Mouse (Mus musculus) heart, adult 18-20 months (tissue): Measurements from ENCODE around the gene Dst. TPM values are rescaled to one million over a fixed set of nuclear protein-coding genes. Genes with fewer than 3 reads are reported as not detected.

Source experiments
- DNase-seq, 2 experiments: peaks; one replicate each; pipeline ENCODE4 v3.0.0; 2021 to 2022; ENCODE audit warnings: mixed read lengths in 1 of 2
- total RNA-seq, 2 experiments: library from RNA; stranded (reverse); gene quantifications; 2 replicates each; pipeline ENCODE4 v1.2.3; 2021

Dst gene
- total RNA-seq, 2 experiments from 2014 or later: 378 TPM

DNA sequence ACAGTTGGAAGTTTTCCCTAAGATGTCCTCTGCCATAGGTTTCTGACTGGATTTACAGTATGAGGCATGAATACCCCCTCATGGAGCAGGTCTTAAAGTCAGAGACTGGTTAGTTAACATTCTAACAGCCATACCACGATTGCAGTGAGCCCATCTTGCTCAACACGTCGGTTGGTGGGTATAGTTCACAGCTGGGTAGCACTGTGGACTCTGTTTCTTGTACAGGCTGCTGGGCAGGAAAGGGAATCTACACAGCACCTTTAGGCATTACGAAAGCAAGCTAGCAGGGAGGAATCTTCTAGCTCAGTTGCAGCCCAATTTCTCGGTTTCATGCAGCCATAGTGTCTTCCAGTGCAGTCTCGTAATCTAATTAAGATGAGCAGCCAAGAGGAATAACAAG is 69.8 kb downstream of the Dst start:
- no peak for DNase-seq

DNA sequence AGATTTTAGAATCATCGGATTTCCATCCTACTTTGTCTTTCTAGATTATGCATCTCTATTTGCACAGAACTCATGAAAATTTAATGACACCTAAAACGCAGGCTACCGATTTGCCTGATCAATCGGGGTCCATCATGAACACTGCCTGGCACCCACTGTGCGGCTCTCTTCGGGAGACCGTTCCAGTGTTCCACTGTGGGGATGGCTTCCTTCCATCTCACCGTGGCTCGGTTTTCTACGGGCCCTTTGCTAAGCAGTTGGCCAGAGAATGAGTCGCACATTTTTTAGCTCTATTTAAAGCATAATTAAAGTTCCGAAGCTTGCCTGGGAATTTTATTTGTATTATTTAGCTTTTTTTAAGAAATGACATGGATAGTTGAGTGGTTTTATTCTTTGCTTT is 72.4 kb downstream of the Dst start:
- no peak for DNase-seq

DNA sequence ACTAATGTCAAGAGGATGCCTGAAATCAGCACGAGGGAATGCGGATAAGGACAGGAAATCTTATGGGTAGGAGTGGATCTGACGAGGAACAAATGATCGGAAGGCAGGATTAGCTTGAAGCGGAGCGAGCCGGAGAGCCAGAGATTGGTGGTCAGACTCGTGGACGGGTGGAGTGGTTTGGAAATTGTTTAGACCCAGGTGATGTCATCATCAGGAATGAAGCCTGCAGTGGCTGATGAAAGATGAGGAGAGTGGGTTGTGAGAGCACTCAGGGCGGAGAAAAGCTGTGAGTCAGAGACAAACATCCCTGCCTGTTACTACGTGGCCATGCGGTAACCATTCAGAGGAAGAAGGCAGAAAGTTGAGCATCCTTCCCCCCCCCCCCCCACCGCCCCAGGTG is 81.6 kb downstream of the Dst start:
- no peak for DNase-seq

DNA sequence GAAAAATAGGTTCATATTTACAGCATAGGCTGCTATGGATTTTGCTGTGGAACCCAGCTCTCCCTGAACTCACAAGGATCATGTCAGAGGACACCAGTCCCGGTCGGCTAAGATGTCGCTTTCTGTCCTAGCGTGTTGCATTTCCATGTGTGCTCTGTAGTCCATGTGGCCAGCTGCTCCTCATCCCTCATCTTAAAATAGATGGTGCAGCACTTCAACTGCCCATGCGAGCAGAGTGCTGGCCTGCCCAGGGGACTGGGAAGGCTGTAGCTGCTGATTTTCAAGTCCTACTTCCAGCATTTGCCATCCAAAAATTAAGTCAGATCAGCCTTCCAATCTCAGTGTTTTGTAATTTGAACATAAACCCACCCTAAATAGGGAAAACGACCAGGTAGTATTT is 83.0 kb downstream of the Dst start:
- no peak for DNase-seq

GRCm38 (mm10) chr1:33992810-33993209 is 84.8 kb downstream of the Dst start:
- no peak for DNase-seq

GRCm38 (mm10) chr1:33994201-33994600 is 86.2 kb downstream of the Dst start:
- DNase-seq: peak in 1 of 2 experiments; percentile 29

DNA sequence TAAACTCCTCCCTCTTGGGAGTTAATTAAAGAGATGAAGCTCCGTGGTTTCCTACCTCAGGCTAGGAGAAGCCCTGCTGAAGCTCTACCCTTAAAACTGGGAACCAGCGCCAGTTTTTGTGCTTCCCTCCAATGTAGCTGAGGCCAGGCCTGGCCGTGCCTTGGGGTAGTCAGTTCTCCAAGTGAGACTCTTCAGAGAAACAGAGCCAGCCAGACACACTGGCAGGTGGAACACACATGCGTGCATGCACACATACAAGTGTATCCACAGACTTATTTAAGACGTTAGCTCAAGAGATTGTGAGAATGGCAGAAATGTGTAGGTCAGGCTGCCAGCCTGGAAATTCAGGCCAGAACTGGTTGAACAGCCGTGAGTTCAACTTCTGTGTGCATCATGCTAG is 87.4 kb downstream of the Dst start:
- DNase-seq: no peak

DNA sequence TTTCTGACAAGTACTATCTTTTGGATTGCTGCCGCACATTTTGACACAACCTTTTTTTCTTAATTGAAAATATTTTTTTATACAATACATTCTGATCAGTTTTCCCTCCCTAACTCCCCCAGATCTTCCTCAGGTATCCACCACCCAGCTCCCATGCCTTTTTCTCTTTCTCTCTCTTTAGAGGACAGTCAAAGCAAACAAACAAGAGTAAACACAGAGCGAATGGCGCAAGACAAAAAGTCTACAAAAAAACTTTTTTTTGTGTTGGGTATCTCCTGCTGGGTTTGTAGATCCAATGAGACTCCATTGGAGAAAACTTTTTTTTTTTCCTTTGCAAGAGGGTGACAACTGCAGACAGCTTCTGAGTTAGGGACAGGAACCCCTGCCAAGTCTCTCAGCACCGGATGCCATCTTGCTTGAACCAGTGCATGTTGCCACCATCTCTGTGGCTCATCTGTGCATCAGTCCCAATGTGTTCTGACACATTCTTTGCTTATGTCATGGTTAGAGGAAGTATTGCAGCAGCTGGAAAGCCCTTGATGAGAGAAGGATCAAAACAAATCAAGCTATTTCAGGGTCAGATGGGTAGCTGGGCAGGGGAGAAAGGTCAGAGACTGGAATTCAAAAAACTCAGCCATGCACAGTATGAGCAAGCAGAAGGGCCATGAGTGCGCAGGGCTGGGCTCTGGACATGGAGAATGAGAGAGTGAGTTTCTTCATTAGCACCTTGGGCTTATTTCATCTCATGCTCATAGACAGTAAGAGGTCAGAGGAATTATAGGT is 88.3 kb downstream of the Dst start:
- no peak for DNase-seq

DNA sequence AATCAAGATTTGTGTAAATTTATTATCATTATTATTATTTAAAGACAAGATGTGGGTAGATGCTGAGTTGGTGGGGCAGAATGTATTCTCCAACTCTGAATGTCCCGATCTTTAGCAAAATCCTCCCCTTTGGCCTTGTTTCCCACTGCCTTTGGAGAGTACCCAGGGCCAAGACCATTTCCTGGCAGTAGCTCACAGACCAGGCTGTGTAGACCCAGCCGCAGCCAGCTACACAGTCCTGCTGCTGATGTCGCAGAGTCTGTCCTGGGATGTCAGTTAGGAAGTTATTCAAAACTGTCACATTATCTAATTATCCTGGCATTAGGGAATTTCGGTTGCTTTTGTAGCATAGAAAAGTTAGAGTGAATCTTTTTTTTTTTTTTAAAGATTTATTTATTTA is 94.3 kb downstream of the Dst start:
- no peak for DNase-seq

- no peak for DNase-seq
Observed at GRCm38 (mm10) chr1:34002970-34003369, 94.9 kb downstream of the Dst start.

DNA sequence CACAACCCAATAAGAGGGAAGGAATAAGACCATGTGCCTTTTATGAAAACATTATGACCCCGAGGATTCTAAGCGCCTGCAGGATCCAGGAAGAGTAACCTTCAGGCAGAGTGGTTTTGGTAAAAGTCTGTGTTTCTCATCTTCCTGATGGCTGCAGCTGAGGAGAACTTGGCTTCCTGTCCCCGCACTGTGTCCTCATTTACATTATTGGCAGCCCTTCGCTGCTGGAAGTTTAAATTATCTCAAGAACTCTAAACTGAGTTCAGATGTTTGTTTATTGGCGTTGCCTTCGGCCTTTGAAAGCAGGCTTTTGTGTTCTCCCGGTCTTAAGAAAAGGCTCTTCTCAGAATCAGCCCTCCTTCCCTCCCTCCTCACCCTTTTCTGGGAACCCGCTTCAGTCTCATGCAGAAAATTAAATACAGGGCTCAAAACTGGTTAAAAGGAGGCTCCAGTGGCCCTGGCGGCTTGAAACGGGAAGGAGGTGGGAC is 97.3 kb downstream of the Dst start:
- DNase-seq: no peak

- peak; percentile 89 to 92 for DNase-seq
Observed at GRCm38 (mm10) chr1:34005726-34006638, 98.0 kb downstream of the Dst start.

- no peak for DNase-seq
Observed at GRCm38 (mm10) chr1:34006828-34007361, 98.9 kb downstream of the Dst start.

DNA sequence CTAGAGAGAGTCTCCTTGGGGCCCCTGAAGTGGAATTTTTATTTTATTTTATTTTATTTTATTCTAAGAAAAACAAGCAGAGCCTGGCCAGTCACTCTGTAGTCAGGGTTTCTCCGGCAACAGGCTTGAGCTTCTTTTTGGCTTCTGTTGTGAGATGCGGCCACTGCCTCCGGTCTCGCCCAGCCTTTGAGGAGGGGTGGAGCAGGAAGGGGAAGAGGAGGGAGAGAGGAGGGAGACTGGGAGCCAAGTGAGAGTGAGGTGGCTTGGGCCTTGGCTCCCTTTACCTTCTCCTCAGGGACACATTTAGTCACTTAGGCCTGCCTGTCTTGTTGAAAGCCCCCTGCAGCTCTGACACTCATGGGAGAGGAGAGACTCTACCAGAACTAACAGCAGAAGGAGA is 99.4 kb downstream of the Dst start:
- DNase-seq: peak; percentile 63 to 83

- peak; percentile 82 to 86 for DNase-seq
Observed at GRCm38 (mm10) chr1:34011051-34011677, 103.1 kb downstream of the Dst start.

GRCm38 (mm10) chr1:34011821-34012271 is 103.8 kb downstream of the Dst start:
- DNase-seq: peak in 1 of 2 experiments; percentile 68

DNA sequence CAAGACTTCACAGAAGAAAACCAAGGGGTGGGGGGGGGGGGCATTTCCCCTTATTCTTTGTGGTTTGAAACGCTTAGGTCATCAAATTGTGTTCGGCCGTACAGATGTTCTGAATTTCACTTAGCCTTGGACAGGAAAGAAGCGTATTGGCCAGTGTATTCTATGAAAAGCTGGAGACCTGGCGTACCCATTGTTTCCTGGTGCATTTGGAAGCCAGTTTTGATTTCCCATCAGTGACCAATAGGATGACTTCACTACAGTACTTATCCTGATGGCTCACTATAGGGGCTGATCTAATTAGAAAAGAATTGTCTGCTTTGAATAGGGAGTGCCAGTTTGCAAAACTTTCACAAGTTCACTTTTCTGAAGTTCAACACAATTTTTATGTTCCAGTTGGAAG is 105.5 kb downstream of the Dst start:
- peak in 1 of 2 experiments; percentile 53 for DNase-seq

DNA sequence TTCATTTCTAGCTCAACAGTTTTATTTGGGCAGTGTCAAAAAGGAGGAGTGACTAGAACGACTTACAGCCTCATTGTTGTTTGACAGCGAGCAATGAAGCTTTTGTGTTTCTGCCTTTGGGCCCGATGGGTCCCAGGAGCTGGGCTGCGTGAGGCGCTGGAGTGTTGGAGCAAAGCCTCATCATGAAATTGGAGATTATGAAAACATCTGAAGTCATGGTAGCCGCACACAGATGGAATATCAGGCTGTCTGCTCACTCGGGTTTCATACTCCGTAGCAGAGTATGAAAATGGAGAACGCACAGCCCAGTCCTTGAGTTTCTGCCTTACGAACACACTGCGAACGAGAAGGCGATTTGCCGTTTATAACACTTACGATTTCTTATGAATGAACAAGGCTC is 108.8 kb downstream of the Dst start:
- no peak for DNase-seq

DNA sequence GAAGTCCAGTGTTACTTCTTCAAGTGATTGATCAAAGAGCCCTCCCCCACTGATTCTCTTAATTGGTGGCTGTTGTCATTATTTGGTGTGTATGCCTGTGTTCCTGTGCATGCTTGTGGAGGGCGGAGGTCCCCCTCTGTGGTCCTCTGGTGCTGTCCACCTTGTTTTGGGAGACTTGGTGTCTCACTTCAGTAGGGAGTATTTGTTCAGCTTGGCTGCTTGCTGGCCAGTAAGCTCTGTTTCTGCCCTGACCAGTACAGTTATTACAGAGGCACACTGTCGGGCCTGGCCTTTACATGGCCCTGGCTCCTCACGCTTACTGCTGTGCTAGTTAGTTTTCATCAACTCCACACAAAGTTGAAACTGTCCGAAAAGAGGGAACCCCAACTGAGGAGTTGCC is 109.3 kb downstream of the Dst start:
- DNase-seq: no peak

DNA sequence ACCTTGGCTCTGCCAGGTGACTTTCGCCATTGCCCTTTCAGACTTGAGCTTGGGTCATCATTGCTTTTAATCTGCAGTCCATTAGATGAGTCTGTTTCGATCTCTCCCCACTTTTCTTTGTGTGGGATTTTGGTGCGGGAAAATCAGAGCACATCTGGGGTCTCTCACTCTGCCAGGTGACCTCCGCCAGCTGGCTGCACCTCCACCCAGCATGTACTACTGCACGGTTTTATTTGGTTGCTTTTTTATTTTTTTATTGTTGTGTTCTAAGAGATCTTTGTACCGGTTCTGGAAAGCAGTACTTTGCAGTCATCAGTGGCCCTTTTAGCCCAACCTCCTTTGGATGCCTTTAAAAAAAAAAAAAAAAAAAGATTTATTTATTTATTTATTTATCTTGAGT is 112.6 kb downstream of the Dst start:
- no peak for DNase-seq

DNA sequence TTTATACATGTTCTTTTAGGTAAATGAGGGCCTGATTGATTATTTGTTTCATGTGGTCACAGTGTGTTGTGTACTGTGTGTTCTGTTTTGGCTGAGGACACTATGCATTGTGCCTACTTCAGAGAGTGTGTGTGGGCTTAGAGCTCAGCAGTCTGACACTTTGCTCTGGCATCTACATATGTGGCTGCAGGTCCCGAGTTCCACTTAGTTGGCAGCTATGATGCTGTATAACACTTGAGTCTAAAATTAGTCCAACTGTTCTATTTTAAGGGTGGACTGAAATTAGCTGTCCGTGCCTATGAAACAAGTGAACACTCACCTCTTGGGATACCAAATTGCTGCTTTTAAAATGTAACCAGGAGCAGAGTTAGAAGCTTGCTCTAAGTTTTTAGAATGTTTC is 113.5 kb downstream of the Dst start:
- DNase-seq: peak in 1 of 2 experiments; percentile 72

DNA sequence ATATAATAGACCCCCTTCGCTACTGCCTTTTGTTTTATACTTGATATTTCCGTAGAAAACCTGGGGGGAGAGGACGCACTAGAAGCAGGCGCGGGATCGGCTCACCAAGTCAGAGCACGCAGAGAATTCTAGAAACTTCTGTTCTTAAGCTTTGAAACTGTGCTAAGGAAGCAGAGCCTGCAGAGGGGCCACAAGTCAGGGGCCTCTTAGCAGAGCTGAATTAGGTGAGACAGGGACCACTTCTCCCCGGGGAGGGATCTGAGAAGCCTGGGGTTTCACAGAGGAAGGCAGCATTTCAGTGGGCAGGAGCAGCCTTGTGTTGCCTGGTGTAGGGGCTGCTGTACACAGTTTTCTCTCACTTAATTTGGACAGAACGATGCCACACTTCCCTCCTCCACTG is 115.1 kb downstream of the Dst start:
- DNase-seq: no peak
